Mouse (Mus musculus): ENCODE data around the gene Naif1.

Gene Naif1

GRCm38 (mm10) chr2:32500461-32500860 is 50.2 kb downstream of the Naif1 start:
- DNase-seq (ENCODE audit: low read depth, low spot score): no peak

- no peak for DNase-seq (ENCODE audit: low read depth, low spot score)
Measured at GRCm38 (mm10) chr2:32501754-32502324, 51.6 kb downstream of the Naif1 start.

GRCm38 (mm10) chr2:32502843-32503242 is 52.6 kb downstream of the Naif1 start:
- DNase-seq (ENCODE audit: low read depth, low spot score): no peak

- no peak for DNase-seq (ENCODE audit: low read depth, low spot score)
Measured at GRCm38 (mm10) chr2:32503588-32503987, 53.3 kb downstream of the Naif1 start.

- DNase-seq (ENCODE audit: low read depth, low spot score): no peak
Measured at GRCm38 (mm10) chr2:32505536-32505935, 55.3 kb downstream of the Naif1 start.

Measured in mesoderm, embryonic 11.5 days (tissue).